Mouse (Mus musculus): ENCODE measurements around the gene Trim63. TPM values are rescaled to one million over a fixed set of nuclear protein-coding genes. Genes with fewer than 3 reads are reported as not detected.
A peak's percentile ranks its signal among the peaks of the same experiment; 100 is the strongest.
"Not testable (repeated sequence)": the region's sequence is repeated elsewhere in the genome, so short reads cannot be mapped to it uniquely, and the experiment has no call there.

Trim63 gene
- not detected in 2 replicates for total RNA-seq (2015)
- total RNA-seq (2017): not detected in 2 replicates

- no peak for ATAC-seq (replicated peaks; ENCODE audit: poor library complexity)
Measured at GRCm38 (mm10) chr4:134314876-134315275, at the start of gene Trim63. Gene Trim63 (plus strand): TSS chr4:134315120.

DNA sequence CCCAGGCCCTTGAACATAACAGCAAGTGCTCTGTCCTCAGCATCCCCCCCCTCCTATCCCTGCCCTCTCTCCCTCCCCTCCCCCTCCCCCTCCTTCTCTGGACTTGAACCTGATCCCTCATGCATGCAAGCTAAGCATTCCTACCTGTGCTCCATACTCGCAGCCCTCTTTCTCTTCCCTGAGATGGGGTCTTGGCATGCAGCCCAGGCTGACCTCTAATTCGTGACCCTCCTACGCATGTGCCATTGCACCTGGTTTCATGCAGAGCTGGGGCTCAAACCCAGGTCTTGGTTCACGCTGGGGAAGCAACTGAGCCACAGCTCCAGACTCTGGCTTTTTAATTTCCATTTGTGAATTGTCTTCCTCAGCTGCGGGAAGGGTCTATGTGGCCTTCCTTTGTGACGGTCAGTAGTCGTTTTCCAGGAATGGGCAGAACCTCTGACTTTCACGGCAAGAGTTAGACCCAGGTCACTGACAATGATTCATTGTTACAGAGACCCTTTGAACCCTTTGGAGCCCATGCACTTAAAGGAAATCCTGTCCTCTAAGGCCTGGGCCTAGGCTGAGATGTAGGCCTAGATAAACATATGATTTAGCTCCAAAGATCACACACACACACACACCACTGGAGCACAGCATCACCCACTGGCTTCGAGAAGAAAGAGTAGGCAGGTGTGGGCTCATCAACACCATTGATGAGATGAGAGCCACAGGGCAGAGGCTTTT lies 48.9 kb upstream of the Trim63 start:
- no peak for ATAC-seq (replicated peaks; ENCODE audit: poor library complexity)

DNA sequence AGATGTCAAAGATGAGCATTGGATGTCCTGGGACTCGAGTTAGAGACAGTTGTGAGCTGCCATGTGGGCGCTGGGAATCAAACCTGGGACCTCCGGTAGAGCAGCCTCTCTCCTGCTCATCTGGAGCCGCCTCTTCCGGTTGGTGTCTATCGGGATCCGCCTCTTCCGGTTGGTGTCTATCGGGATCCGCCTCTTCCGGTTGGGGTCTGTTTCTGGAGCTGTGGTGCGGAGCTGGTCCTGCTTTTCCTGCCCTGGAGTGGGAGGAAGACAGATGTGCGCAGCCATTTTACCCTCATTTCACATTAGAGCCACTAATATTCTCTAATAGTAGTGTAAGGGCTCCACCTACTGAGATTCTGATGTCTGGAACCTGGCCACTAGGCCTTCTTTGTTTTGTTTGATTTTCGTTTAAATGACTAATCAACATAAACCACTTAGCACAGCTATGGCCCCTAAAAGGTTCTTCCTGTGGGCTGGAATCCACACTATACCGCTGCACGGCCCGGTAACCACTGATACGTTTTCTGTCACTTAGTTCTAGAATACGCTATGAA lies 46.7 kb upstream of the Trim63 start:
- peak; percentile 37; the same call in 1 of the 2 replicates for ATAC-seq (replicated peaks; ENCODE audit: poor library complexity)

- not testable (repeated sequence) for ATAC-seq (replicated peaks; ENCODE audit: poor library complexity)
Measured at GRCm38 (mm10) chr4:134269622-134270021, 45.3 kb upstream of the Trim63 start.

DNA sequence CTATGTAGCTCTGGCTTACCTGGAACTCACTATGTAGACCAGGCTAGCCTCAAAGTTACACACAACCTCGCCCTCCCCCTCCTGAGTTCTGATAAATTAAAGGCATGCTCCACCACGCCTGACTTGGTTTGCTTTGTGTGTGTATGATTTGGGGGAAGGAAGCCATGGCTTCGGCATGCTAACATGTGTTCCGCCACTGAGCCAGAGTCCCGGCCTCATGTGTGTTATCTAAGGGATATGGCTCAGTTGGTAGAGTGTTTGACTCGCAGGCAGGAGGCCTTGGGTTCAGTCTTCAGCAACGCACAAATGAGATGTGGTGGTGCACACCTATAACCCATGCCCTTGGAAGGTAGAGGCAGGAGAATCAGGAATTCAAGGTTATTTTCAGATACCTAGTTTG lies 42.9 kb upstream of the Trim63 start:
- no peak for ATAC-seq (replicated peaks; ENCODE audit: poor library complexity)

DNA sequence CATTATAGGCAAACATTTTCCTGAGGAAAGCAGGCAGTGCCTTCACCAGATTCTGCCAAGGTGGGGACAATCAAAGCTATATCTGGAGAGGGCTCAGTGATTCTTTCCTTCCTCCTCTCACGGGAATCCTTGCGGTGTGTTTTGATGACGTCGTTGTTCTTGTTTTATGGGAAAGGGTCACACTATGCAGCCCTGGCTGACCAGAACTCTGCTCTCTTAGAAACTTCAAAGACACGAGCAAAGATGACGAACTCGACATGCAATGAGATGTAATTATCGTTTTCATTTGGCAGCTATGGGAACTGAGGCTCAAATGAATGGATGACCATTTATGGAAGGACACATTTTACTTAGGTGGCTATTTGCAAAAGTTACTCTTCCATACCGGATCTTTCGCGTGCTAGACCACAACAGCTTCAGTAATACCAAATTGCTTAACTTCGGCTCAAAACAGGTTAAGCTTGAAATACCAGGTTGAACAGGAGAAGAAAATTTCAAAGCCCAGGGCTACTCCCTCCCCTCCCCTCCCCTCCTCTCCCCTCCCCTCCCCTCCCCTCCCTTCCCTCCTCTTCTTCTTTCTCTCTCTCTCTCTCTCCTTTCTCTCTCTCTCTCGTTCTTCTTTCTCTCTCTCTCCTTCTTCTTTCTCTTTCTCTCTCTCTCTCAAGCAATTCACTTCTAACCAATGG lies 42.0 kb upstream of the Trim63 start:
- ATAC-seq (replicated peaks; ENCODE audit: poor library complexity): 0 out of 2 replicates have a peak, but pooled peaks have one; percentile 5

- peak; percentile 93 for ATAC-seq (replicated peaks; ENCODE audit: poor library complexity)
Measured at GRCm38 (mm10) chr4:134273417-134274345, 41.2 kb upstream of the Trim63 start.

GRCm38 (mm10) chr4:134284942-134285341 lies 30.0 kb upstream of the Trim63 start:
- no peak for ATAC-seq (replicated peaks; ENCODE audit: poor library complexity)

GRCm38 (mm10) chr4:134286226-134287167 lies 28.4 kb upstream of the Trim63 start:
- ATAC-seq (replicated peaks; ENCODE audit: poor library complexity): no peak

- peak; percentile 63 for ATAC-seq (replicated peaks; ENCODE audit: poor library complexity)
Measured at GRCm38 (mm10) chr4:134287168-134287564, 27.8 kb upstream of the Trim63 start.

DNA sequence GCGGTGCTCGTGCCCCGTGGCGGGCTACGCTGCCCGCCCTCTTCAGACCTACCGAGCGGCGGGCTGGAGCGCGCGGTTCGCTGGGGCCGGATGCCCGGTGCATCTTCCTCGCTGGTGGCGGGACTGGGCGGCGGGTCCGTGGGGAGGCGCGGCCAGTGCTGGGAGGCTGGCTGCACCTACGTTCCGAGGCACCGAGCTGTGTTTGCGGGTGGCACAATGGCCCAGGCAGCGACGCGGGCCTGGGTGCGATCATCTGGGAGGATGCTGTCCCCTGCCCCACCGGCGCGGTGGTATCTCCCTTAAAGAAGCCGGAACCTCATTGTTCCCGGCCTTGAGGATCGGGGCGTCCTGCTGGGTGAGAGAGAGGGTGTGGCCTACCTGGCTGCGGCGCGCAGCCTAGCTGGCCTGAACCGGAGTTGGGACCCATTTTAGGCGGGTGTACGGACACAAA lies 27.3 kb upstream of the Trim63 start, which contains the start of gene Pdik1l:
Pdik1l (minus strand) TSS at position 321 of the 451 bp plus-strand sequence.
- peak; percentile 68 for ATAC-seq (replicated peaks; ENCODE audit: poor library complexity)

GRCm38 (mm10) chr4:134288397-134289256 lies 26.3 kb upstream of the Trim63 start:
- ATAC-seq (replicated peaks; ENCODE audit: poor library complexity): peak; percentile 46

DNA sequence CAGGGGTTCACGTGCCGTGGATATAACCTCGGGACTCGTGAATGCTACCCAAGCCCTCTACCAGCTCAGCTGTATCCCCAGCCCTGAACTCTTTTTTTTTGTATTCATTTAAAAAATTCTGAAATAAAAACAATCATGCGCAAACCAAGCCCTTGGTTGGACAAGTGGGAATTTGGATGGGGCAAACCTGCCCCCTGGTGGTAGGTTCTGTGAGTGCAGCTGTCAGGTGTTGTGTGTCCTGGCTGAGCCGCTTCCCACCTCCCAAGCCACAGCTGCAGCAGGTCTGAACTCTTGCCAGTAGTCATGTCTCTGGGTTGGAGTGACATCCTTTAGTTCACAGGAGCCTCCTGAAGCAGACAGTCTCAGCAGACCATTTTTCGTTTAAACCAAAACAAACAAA lies 22.9 kb upstream of the Trim63 start:
- ATAC-seq (replicated peaks; ENCODE audit: poor library complexity): peak; percentile 56

GRCm38 (mm10) chr4:134293061-134293691 lies 21.7 kb upstream of the Trim63 start:
- ATAC-seq (replicated peaks; ENCODE audit: poor library complexity): no peak

DNA sequence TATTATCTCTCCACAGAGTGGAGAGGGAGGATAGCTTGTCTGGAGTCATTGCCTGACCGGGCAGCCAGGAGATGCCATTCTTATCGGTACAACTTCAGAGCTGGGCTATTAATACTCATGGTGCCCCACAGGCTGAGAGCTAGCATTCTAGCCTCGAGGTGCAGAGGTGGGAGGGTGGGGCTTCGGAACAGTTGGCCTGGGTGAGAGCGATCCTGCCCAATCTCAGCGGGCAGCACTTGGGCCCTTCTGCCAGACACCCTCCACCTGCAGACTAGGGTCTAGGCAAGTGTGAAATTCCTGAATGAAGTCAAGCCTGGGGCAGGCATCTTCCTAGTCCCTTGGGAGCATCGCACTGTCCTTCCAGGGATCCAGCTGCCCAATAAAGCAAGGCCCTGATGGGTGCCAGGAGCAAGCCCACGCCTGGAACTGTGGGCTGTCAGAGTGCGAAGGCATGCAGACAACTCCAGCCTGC lies 21.2 kb upstream of the Trim63 start:
- ATAC-seq (replicated peaks; ENCODE audit: poor library complexity): no peak

DNA sequence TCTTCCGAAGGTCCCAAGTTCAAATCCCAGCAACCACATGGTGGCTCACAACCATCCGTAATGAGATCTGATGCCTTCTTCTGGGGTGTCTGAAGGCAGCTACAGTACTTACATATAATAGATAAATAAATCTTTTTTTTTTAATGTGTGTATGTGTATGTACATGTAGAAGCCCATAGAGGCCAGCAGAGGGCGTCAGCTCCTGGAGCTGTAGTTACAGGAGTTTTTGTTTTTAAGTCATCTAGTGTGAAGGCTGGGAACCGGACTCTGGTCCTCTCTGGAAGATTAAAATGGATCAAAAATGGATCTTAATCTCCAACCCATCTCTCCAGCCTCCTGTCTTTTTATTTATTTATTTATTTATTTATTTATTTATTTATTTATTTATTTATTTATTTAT lies 18.8 kb upstream of the Trim63 start:
- ATAC-seq (replicated peaks; ENCODE audit: poor library complexity): not testable (repeated sequence)

DNA sequence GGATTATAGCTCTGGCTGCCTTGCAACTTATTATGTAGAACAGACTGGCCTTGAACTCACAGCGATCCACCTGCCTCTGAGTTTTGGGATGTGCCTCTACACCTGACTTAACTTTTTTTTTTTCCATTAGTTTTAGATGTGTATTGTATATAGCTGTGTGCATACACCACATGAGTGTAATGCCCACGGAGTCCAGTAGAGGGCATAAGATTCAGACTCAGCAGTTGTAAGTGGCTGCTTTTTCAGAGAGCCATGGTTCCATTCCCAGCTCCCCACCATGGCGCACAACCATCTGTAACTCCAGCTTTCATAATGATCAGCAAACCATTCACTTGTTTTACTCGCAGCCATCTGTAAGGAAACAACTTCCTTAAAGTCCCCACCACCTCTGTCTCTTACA lies 18.4 kb upstream of the Trim63 start:
- ATAC-seq (replicated peaks; ENCODE audit: poor library complexity): no peak

GRCm38 (mm10) chr4:134297369-134297768 lies 17.6 kb upstream of the Trim63 start:
- ATAC-seq (replicated peaks; ENCODE audit: poor library complexity): no peak
